Mouse (Mus musculus) stomach, embryonic 16.5 days (tissue): ENCODE data around the gene 4931428F04Rik. TPM values are rescaled to one million over a fixed set of nuclear protein-coding genes. Genes with fewer than 3 reads are reported as not detected.

ENCODE experiments used
- ATAC-seq: fragments of 200-750 bp; cut with Nextera tagmentation; 2 replicates; pipeline ENCODE4 v1.8.0; 2017; ENCODE audit warnings: moderate number of reproducible peaks, moderate TSS enrichment; ENCODE audit not compliant: insufficient read depth, low FRiP score
- H3K27ac ChIP-seq: fragments of 300-500 bp; sonication (generic); 2 replicates; pipeline ENCODE4 v1.5.1; 2014; ENCODE audit warnings: low read length
- H3K27me3 ChIP-seq: fragments of 300-500 bp; sonication (generic); 2 replicates; pipeline ENCODE4 v1.6.1; 2014; ENCODE audit warnings: low read length, control low read depth, mixed read lengths; ENCODE audit not compliant: control insufficient read depth, insufficient read depth
- H3K36me3 ChIP-seq: fragments of 300-500 bp; sonication (generic); 2 replicates; pipeline ENCODE4 v1.6.1; 2014; ENCODE audit warnings: low read length; ENCODE audit not compliant: control insufficient read depth, insufficient read depth
- H3K4me1 ChIP-seq: fragments of 300-500 bp; sonication (generic); 2 replicates; pipeline ENCODE4 v1.6.1; 2014; ENCODE audit warnings: low read length, control low read depth, mixed read lengths; ENCODE audit not compliant: control insufficient read depth, insufficient read depth
- H3K4me2 ChIP-seq: fragments of 300-500 bp; sonication (generic); 2 replicates; pipeline ENCODE4 v1.6.1; 2014; ENCODE audit warnings: low read depth, low read length, mixed read lengths
- H3K4me3 ChIP-seq: fragments of 300-500 bp; sonication (generic); replicated peaks from 2 replicates; pipeline ENCODE4 v1.5.1; 2014; ENCODE audit warnings: mild to moderate bottlenecking, low read length
- H3K9ac ChIP-seq: fragments of 300-500 bp; sonication (generic); 2 replicates; pipeline ENCODE4 v1.6.1; 2014; ENCODE audit warnings: low read length
- H3K9me3 ChIP-seq: fragments of 300-500 bp; sonication (generic); replicated peaks from 2 replicates; pipeline ENCODE4 v1.6.1; 2016; ENCODE audit warnings: low read length, control low read depth; ENCODE audit not compliant: control insufficient read depth
- WGBS: fragments of 180-500 bp; shearing (Covaris S2); extraction: QIAGEN DNeasy Blood & Tissue Kit; methylation state at CpG from one replicate; pipeline ENCODE4 v1.1.7; 2014; 5-methylcytosine and 5-hydroxymethylcytosine counted together
- polyA plus RNA-seq: library from polyadenylated mRNA; unstranded; fragments of >200 nt; fragmentation: Nextera tagmentation; extraction: Ambion mirVana; gene quantifications from 2 replicates; pipeline ENCODE4 v1.2.1, GENCODE M21; 2015

4931428F04Rik gene
- polyA plus RNA-seq = 8.0 and 9.2 TPM in 2 replicates

- peaks cover 6% of the 10 kb centered on the region; the same call in 1 of the 2 replicates for H3K27me3 ChIP-seq
- no peaks in the 10 kb centered on the region for H3K9me3 ChIP-seq
- no peaks in the 10 kb centered on the region for H3K36me3 ChIP-seq
- peak within 1 kb of the TSS; percentile 93 for H3K4me2 ChIP-seq
- H3K4me3 ChIP-seq = peak within 1 kb of the TSS; percentile 64
- H3K9ac ChIP-seq = peak within 1 kb of the TSS; percentile 71
- H3K27ac ChIP-seq = peak within 1 kb of the TSS; percentile 87
- peaks cover 21% of the 10 kb centered on the region for H3K4me1 ChIP-seq
- peak; percentile 5; the same call in 1 of the 2 replicates for ATAC-seq
- under 1% methylated on average over 43 of the region's 43 CpGs for WGBS
Observed at GRCm38 (mm10) chr8:105289805-105290460, at the start of gene 4931428F04Rik. 4931428F04Rik (minus strand) TSS chr8:105289864.

GRCm38 (mm10) chr8:105338992-105339391 lies 49.3 kb upstream of the 4931428F04Rik start:
- peaks cover 43% of the 10 kb centered on the region for H3K4me1 ChIP-seq
- no peak overlapping the region for H3K4me2 ChIP-seq
- H3K27ac ChIP-seq = no peak overlapping the region

GRCm38 (mm10) chr8:105336373-105337130 lies 46.9 kb upstream of the 4931428F04Rik start:
- Histone ChIP-seq H3K9ac (no peak overlapping the region), H3K27me3 (no peaks in the 10 kb centered on the region), H3K36me3 (peaks cover 27% of the 10 kb centered on the region), H3K9me3 (no peaks in the 10 kb centered on the region), H3K27ac (no peak overlapping the region), H3K4me3 (no peak overlapping the region), H3K4me2 (no peak overlapping the region), H3K4me1 (peaks cover 30% of the 10 kb centered on the region)
- 70% methylated on average over 32 of the region's 32 CpGs for WGBS
- no peak for ATAC-seq

More at GRCm38 (mm10) chr8:105338992-105339391, 49.3 kb upstream of the 4931428F04Rik start:
- H3K4me3 ChIP-seq = no peak overlapping the region
- no peaks in the 10 kb centered on the region for H3K9me3 ChIP-seq
- H3K36me3 ChIP-seq = peaks cover 26% of the 10 kb centered on the region
- H3K9ac ChIP-seq = no peak overlapping the region
- H3K27me3 ChIP-seq = no peaks in the 10 kb centered on the region
- ATAC-seq = no peak
- WGBS = 27% methylated on average over 4 of the region's 4 CpGs

- H3K4me1 ChIP-seq = peaks cover under 1% of the 10 kb centered on the region
- 56% methylated on average over 2 of the region's 2 CpGs for WGBS
- no peak overlapping the region for H3K27ac ChIP-seq
- H3K4me2 ChIP-seq = no peak overlapping the region
- H3K36me3 ChIP-seq = peaks cover 57% of the 10 kb centered on the region
- H3K27me3 ChIP-seq = no peaks in the 10 kb centered on the region
- H3K4me3 ChIP-seq = no peak overlapping the region
- no peak overlapping the region for H3K9ac ChIP-seq
- H3K9me3 ChIP-seq = no peaks in the 10 kb centered on the region
- peak; percentile 34; the same call in 1 of the 2 replicates for ATAC-seq
Observed at GRCm38 (mm10) chr8:105332523-105332922, 42.9 kb upstream of the 4931428F04Rik start.

- Histone ChIP-seq H3K27me3 (no peaks in the 10 kb centered on the region), H3K4me1 (peaks cover 6% of the 10 kb centered on the region), H3K9me3 (no peaks in the 10 kb centered on the region), H3K4me2 (no peak overlapping the region), H3K36me3 (peaks cover 57% of the 10 kb centered on the region), H3K9ac (no peak overlapping the region), H3K27ac (no peak overlapping the region), H3K4me3 (no peak overlapping the region)
- 93% methylated on average over 9 of the region's 9 CpGs for WGBS
- no peak for ATAC-seq
Observed at GRCm38 (mm10) chr8:105331931-105332330, 42.3 kb upstream of the 4931428F04Rik start.

- Histone ChIP-seq H3K4me1 (peaks cover 6% of the 10 kb centered on the region), H3K36me3 (peaks cover 52% of the 10 kb centered on the region), H3K9me3 (no peaks in the 10 kb centered on the region), H3K4me2 (no peak overlapping the region), H3K4me3 (no peak overlapping the region), H3K27me3 (no peaks in the 10 kb centered on the region), H3K9ac (no peak overlapping the region), H3K27ac (no peak overlapping the region)
- WGBS = 95% methylated on average over 22 of the region's 22 CpGs
- no peak for ATAC-seq
Observed at GRCm38 (mm10) chr8:105331469-105331868, 41.8 kb upstream of the 4931428F04Rik start.

DNA sequence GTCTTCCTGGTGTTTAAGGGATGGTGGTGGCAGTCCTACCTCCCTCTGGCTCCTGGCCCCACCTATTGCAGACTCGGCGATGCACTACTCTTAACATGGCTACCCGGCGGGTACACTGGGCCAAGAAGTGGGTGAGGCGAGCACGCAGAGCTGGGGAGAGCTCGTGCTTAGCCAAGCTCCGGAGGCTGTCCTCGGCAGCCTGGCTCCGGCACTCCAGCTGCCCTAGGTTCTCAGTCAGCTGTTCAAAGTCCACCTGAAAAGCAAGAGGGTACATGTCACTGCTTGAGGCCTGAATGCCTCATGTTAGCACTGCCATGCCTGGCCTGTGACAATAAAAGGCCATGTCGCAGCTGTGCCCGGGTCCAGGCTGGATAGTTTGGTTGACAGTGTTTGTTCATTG lies 40.7 kb upstream of the 4931428F04Rik start:
- H3K4me3 ChIP-seq = no peak overlapping the region
- WGBS = 92% methylated on average over 12 of the region's 12 CpGs
- H3K36me3 ChIP-seq = peaks cover 43% of the 10 kb centered on the region
- H3K4me1 ChIP-seq = peaks cover 10% of the 10 kb centered on the region
- H3K9ac ChIP-seq = no peak overlapping the region
- no peak for ATAC-seq
- no peaks in the 10 kb centered on the region for H3K27me3 ChIP-seq
- H3K9me3 ChIP-seq = no peaks in the 10 kb centered on the region
- no peak overlapping the region for H3K4me2 ChIP-seq
- H3K27ac ChIP-seq = no peak overlapping the region

GRCm38 (mm10) chr8:105326968-105327367 lies 37.3 kb upstream of the 4931428F04Rik start:
- H3K4me2 ChIP-seq = peak overlapping the region; percentile 88
- peaks cover 17% of the 10 kb centered on the region for H3K4me1 ChIP-seq
- peaks cover 30% of the 10 kb centered on the region for H3K36me3 ChIP-seq
- no peaks in the 10 kb centered on the region for H3K27me3 ChIP-seq
- ATAC-seq = no peak
- H3K27ac ChIP-seq = peak overlapping the region; percentile 92; the same call in 1 of the 2 replicates
- peak overlapping the region; percentile 92 for H3K4me3 ChIP-seq
- 25% methylated on average over 6 of the region's 6 CpGs for WGBS
- peak overlapping the region; percentile 94 for H3K9ac ChIP-seq
- no peaks in the 10 kb centered on the region for H3K9me3 ChIP-seq

DNA sequence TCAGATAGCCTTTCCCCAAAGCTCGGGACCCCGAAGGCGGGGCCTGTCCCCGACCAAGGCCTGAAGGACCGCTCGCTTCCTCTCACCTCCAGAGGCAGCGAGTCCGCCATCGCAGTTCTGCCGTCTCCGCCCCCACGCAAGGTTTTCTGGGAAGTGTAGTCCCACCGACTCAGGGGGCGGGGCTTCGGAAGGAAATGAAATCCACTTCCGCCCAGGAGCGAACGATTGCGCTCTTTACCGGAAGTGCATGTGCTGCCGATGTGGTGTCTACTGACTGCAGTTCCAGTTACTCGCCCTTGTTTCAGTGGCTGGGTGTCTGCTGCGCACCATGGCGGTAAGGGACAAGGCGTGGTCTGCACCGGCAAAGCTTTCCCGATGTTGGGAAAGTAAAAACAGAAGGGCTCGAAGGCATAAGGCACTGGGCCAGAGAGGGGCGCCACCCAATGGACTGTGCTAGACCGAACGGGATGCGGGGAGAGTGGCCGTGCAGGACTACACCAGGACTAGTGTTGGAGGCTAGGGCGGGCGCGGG lies 36.5 kb upstream of the 4931428F04Rik start, which contains the start of the genes Lrrc29 and Tmem208:
Gene Lrrc29 (minus strand): TSS at position 138 of the 532 bp plus-strand sequence.
Gene Tmem208 (plus strand): TSS at position 214 of the 532 bp plus-strand sequence.
- peaks cover 26% of the 10 kb centered on the region for H3K36me3 ChIP-seq
- peak within 1 kb of the TSS; percentile 94 for H3K9ac ChIP-seq
- under 1% methylated on average over 36 of the region's 36 CpGs for WGBS
- H3K4me1 ChIP-seq = peaks cover 17% of the 10 kb centered on the region
- H3K27ac ChIP-seq = peak within 1 kb of the TSS; percentile 92
- no peaks in the 10 kb centered on the region for H3K9me3 ChIP-seq
- no peaks in the 10 kb centered on the region for H3K27me3 ChIP-seq
- H3K4me2 ChIP-seq = peak within 1 kb of the TSS; percentile 88
- H3K4me3 ChIP-seq = peak within 1 kb of the TSS; percentile 92
- ATAC-seq = peak; percentile 91
